Mouse (Mus musculus): ENCODE measurements at regions not wholly inside any gene's neighbourhood (a gene's known extent, or its start where the extent isn't known, plus 50 kb on each side); places are given as distances from the start of the nearest gene placed in this dataset.

DNA sequence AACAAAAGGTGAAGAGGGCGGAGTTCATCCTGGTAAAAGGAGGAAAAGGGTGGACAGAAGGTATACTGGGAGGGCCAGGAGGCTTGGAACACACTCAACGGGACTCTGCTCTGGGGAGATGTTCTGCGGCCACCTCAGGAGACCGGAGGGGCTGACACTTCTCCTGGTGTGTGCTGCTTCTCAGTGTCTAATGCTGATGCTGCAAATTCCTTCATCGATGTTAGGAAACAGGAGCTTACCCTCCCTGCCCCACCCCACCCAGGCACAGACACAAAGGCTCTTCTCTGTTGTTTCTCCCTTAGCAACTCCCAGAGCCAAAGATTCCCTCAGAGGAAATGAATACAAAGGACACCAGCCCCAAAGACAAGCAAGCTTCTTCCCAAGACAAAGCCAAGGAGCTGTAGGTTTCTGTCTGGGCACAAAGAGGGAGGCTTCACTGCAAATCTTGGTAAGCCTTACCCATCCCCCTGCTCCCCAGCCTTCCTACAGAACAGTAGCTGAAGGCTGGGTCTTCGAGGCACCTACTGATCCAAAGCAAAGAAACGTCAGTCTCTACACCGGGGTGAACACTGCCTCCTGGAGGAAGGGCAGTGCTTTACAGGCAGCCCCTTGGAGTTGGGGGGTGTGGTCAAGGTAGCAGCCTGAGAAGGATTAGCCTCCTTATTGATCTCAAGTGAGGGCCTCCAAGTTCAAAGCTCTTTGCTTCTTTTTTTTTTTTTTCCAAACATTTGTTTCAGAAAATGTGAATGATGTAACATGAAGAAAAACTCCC, 128.2 kb downstream of the Hs3st3b1 start:
- WGBS, result 82% methylated on average over 8 of the region's 8 CpGs
- Histone ChIP-seq H3K4me3 (ENCODE audit: extremely low read depth, insufficient read depth, insufficient read length) (no peak overlapping the region), H3K36me3 (ENCODE audit: control insufficient read depth, insufficient read depth, low read length) (no peaks in the 10 kb centered on the region), H3K4me1 (ENCODE audit: control insufficient read depth, insufficient read depth, insufficient read length) (no peaks in the 10 kb centered on the region), H3K27ac (ENCODE audit: insufficient read depth, low read length) (no peak overlapping the region), H3K27me3 (ENCODE audit: control insufficient read depth, insufficient read depth, low read length) (no peaks in the 10 kb centered on the region)
- no peak for DNase-seq (ENCODE audit: low read depth in 1 of 2, low spot score in 2 of 2)
- no peak for TF ChIP-seq CTCF (IDR thresholded peaks at IDR 0.05; ENCODE audit: extremely low read depth, insufficient read depth, insufficient read length, insufficient replicate concordance)
- TF ChIP-seq POLR2A (IDR thresholded peaks at IDR 0.05; ENCODE audit: low read depth, low read length), result no peak

DNA sequence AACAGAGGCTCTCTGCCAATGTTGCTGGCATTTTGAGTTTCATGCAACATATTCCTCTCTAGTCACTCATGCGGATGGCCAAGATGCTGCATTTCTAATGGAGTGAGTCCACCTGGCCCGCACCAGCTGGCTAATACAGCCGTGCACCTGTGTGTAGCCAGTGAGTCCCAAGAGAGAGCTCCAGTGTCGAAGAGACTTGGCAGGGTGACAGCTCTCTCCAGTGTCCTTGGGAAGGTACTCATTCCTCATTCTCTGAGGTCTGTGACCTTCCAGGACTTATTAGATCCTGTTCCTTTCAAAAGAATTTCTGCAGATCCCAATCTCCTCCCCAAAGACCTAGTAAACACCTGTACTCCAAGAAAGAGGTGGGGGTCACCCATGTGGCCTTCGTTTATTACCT, 109.9 kb downstream of the Hs3st3b1 start:
- DNase-seq (ENCODE audit: low read depth in 1 of 2, low spot score in 2 of 2), result no peak
- Histone ChIP-seq H3K27me3 (ENCODE audit: control insufficient read depth, insufficient read depth, low read length) (no peaks in the 10 kb centered on the region), H3K27ac (ENCODE audit: insufficient read depth, low read length) (no peak overlapping the region), H3K36me3 (ENCODE audit: control insufficient read depth, insufficient read depth, low read length) (no peaks in the 10 kb centered on the region), H3K4me1 (ENCODE audit: control insufficient read depth, insufficient read depth, insufficient read length) (no peaks in the 10 kb centered on the region), H3K4me3 (ENCODE audit: extremely low read depth, insufficient read depth, insufficient read length) (no peak overlapping the region)
- WGBS, result 82% methylated on average over 5 of the region's 5 CpGs
- TF ChIP-seq CTCF (IDR thresholded peaks at IDR 0.05; ENCODE audit: extremely low read depth, insufficient read depth, insufficient read length, insufficient replicate concordance) (no peak), POLR2A (IDR thresholded peaks at IDR 0.05; ENCODE audit: low read depth, low read length) (no peak)

DNA sequence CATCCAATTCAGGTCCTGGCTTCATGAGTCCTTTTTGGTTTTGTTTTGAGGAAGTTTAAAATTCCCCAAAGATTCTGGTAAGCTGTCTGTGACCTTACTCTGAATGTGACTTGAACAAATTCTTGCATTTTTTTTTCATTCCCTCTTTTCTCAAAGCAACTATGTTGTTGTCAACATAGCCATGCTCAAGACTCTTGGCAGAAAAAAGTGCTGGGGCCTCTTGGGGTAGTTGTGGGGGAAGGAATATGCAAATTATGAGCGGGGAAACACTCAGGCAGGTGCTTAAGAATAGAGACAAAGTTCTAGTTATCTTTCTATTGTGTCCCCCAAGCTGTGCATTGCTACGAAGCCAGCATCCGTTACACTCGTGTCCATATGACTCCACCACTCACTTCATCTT, 99.2 kb downstream of the Hs3st3b1 start:
- H3K27ac ChIP-seq (ENCODE audit: insufficient read depth, low read length), result no peak overlapping the region
- no peaks in the 10 kb centered on the region for H3K27me3 ChIP-seq (ENCODE audit: control insufficient read depth, insufficient read depth, low read length)
- H3K4me3 ChIP-seq (ENCODE audit: extremely low read depth, insufficient read depth, insufficient read length), result no peak overlapping the region
- TF ChIP-seq CTCF (IDR thresholded peaks at IDR 0.05; ENCODE audit: extremely low read depth, insufficient read depth, insufficient read length, insufficient replicate concordance) (no peak), POLR2A (IDR thresholded peaks at IDR 0.05; ENCODE audit: low read depth, low read length) (no peak)
- 77% methylated on average over 4 of the region's 4 CpGs for WGBS
- no peaks in the 10 kb centered on the region for H3K36me3 ChIP-seq (ENCODE audit: control insufficient read depth, insufficient read depth, low read length)
- H3K4me1 ChIP-seq (ENCODE audit: control insufficient read depth, insufficient read depth, insufficient read length), result no peaks in the 10 kb centered on the region
- DNase-seq (ENCODE audit: low read depth in 1 of 2, low spot score in 2 of 2), result no peak

DNA sequence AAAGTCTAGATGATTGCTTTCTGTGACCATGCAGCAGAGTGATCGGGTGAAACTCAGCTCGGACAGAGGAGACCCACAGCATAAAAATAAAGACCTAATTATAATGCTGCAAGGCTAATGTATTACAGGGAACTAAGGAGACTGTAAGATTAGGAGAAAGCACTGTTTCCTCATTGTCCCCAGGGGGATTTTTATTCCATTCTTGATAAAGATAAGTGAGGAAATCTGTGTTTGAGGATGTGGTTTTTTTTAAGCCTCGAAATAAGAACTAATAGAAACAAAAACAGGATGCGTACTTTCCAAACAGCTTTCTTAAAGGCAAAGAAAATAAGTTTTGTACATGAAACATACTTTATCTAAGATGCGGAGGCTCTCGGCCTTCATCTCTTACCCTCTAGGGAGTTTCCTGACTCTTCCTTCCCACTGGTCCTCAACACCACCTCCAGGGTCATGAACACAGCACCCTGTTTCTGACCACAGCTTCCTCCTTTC, 94.8 kb downstream of the Hs3st3b1 start:
- WGBS, result 56% methylated on average over 6 of the region's 6 CpGs
- Histone ChIP-seq H3K27me3 (ENCODE audit: control insufficient read depth, insufficient read depth, low read length) (no peaks in the 10 kb centered on the region), H3K27ac (ENCODE audit: insufficient read depth, low read length) (no peak overlapping the region), H3K4me3 (ENCODE audit: extremely low read depth, insufficient read depth, insufficient read length) (no peak overlapping the region), H3K36me3 (ENCODE audit: control insufficient read depth, insufficient read depth, low read length) (no peaks in the 10 kb centered on the region), H3K4me1 (ENCODE audit: control insufficient read depth, insufficient read depth, insufficient read length) (no peaks in the 10 kb centered on the region)
- TF ChIP-seq POLR2A (IDR thresholded peaks at IDR 0.05; ENCODE audit: low read depth, low read length) (no peak), CTCF (IDR thresholded peaks at IDR 0.05; ENCODE audit: extremely low read depth, insufficient read depth, insufficient read length, insufficient replicate concordance) (no peak)
- no peak for DNase-seq (ENCODE audit: low read depth in 1 of 2, low spot score in 2 of 2)

DNA sequence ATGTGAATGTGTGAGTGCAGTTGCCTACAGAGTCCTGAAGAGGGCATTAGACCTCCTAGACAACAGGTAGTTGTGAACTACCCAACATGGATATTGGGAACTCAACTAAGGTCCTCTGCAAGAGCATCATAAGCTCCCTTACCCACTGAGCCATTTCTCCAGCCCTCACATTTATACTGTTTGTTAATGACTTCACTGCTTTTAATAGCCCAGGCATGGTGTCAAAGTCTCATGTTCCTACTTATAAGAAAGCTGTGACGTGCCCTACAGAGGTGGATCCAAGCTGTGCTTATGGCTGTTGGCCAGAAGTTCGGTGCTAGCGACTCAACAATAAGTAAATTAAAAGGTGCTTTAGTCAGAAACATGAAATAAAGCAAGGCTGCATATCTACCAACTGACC, 88.6 kb downstream of the Hs3st3b1 start:
- Histone ChIP-seq H3K4me1 (ENCODE audit: control insufficient read depth, insufficient read depth, insufficient read length) (no peaks in the 10 kb centered on the region), H3K27ac (ENCODE audit: insufficient read depth, low read length) (no peak overlapping the region), H3K36me3 (ENCODE audit: control insufficient read depth, insufficient read depth, low read length) (no peaks in the 10 kb centered on the region), H3K27me3 (ENCODE audit: control insufficient read depth, insufficient read depth, low read length) (no peaks in the 10 kb centered on the region), H3K4me3 (ENCODE audit: extremely low read depth, insufficient read depth, insufficient read length) (no peak overlapping the region)
- no peak for DNase-seq (ENCODE audit: low read depth in 1 of 2, low spot score in 2 of 2)
- no peak for TF ChIP-seq POLR2A (IDR thresholded peaks at IDR 0.05; ENCODE audit: low read depth, low read length)
- no peak for TF ChIP-seq CTCF (IDR thresholded peaks at IDR 0.05; ENCODE audit: extremely low read depth, insufficient read depth, insufficient read length, insufficient replicate concordance)
- WGBS, result 90% methylated on average over 3 of the region's 3 CpGs

DNA sequence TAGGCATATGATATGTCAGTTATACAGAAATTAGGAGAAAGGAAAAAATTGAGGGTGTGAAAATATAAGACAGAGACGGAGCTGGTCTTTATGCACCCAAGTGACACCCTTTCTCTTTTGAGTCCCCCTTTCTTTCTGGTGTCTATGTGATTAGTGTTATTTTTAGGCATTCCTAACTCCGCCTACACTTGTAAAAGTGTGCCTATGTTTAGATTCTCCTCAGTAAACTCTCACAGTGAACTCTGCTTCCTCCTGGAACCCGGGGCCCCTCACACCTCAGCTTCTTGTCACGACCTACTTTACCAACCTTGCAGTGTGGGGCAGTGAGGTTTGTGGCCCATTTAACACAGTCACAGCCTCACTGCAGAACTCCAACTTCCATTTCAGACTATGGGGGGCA, 88.0 kb downstream of the Hs3st3b1 start:
- Histone ChIP-seq H3K4me1 (ENCODE audit: control insufficient read depth, insufficient read depth, insufficient read length) (no peaks in the 10 kb centered on the region), H3K4me3 (ENCODE audit: extremely low read depth, insufficient read depth, insufficient read length) (no peak overlapping the region), H3K27ac (ENCODE audit: insufficient read depth, low read length) (no peak overlapping the region), H3K27me3 (ENCODE audit: control insufficient read depth, insufficient read depth, low read length) (no peaks in the 10 kb centered on the region), H3K36me3 (ENCODE audit: control insufficient read depth, insufficient read depth, low read length) (no peaks in the 10 kb centered on the region)
- no peak for DNase-seq (ENCODE audit: low read depth in 1 of 2, low spot score in 2 of 2)
- TF ChIP-seq CTCF (IDR thresholded peaks at IDR 0.05; ENCODE audit: extremely low read depth, insufficient read depth, insufficient read length, insufficient replicate concordance) (no peak), POLR2A (IDR thresholded peaks at IDR 0.05; ENCODE audit: low read depth, low read length) (no peak)
- 38% methylated on average over 4 of the region's 4 CpGs for WGBS

DNA sequence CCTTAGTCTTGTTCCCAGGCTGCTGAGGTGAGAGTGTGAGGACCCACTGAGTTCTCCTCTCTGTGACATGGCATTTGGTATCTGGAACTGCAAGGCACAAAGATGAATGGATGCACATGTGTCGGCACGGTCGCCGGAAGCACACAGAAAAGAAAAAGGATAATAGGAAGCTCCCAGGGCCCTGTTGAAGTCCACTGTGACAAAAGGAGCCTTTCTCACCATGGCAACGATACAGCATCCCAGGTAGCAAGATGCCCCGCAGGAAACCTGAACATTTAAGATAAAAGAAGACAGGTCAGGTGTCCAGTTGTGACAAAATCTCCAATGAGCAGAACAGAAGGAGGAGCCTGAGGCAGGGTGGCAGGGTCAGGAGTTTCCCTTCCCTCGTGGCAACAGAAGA, 87.5 kb downstream of the Hs3st3b1 start:
- no peaks in the 10 kb centered on the region for H3K27me3 ChIP-seq (ENCODE audit: control insufficient read depth, insufficient read depth, low read length)
- no peak overlapping the region for H3K4me3 ChIP-seq (ENCODE audit: extremely low read depth, insufficient read depth, insufficient read length)
- no peak overlapping the region for H3K27ac ChIP-seq (ENCODE audit: insufficient read depth, low read length)
- H3K36me3 ChIP-seq (ENCODE audit: control insufficient read depth, insufficient read depth, low read length), result no peaks in the 10 kb centered on the region
- DNase-seq (ENCODE audit: low read depth in 1 of 2, low spot score in 2 of 2), result no peak
- TF ChIP-seq CTCF (IDR thresholded peaks at IDR 0.05; ENCODE audit: extremely low read depth, insufficient read depth, insufficient read length, insufficient replicate concordance) (no peak), POLR2A (IDR thresholded peaks at IDR 0.05; ENCODE audit: low read depth, low read length) (no peak)
- no peaks in the 10 kb centered on the region for H3K4me1 ChIP-seq (ENCODE audit: control insufficient read depth, insufficient read depth, insufficient read length)
- 81% methylated on average over 7 of the region's 7 CpGs for WGBS

All from spleen, adult 2 months (tissue).